Mouse (Mus musculus) MN1 (cell line): Measurements from ENCODE around the gene Tbc1d22a.
A peak's percentile ranks its signal among the peaks of the same experiment; 100 is the strongest.

Experiments used
- DNase-seq: peaks from one replicate; pipeline ENCODE4 v3.0.0-alpha.2; 2016; ENCODE audit warnings: low spot score

Gene Tbc1d22a

GRCm38 (mm10) chr15:86236252-86236651 is 22.0 kb downstream of the Tbc1d22a start:
- DNase-seq = peak; percentile 71

GRCm38 (mm10) chr15:86238076-86238475 is 23.8 kb downstream of the Tbc1d22a start:
- no peak for DNase-seq

GRCm38 (mm10) chr15:86239068-86239467 is 24.8 kb downstream of the Tbc1d22a start:
- DNase-seq = no peak

- peak; percentile 75 for DNase-seq
Measured at GRCm38 (mm10) chr15:86239801-86240200, 25.5 kb downstream of the Tbc1d22a start.

- peak; percentile 81 for DNase-seq
Measured at GRCm38 (mm10) chr15:86243708-86244107, 29.4 kb downstream of the Tbc1d22a start.

- DNase-seq = no peak
Measured at GRCm38 (mm10) chr15:86244380-86244779, 30.1 kb downstream of the Tbc1d22a start.

GRCm38 (mm10) chr15:86250269-86250668 is 36.0 kb downstream of the Tbc1d22a start:
- peak; percentile 37 for DNase-seq

- DNase-seq = no peak
Measured at GRCm38 (mm10) chr15:86252130-86252529, 37.9 kb downstream of the Tbc1d22a start.

GRCm38 (mm10) chr15:86252684-86253083 is 38.4 kb downstream of the Tbc1d22a start:
- no peak for DNase-seq

- no peak for DNase-seq
Measured at GRCm38 (mm10) chr15:86253411-86253810, 39.2 kb downstream of the Tbc1d22a start.

- DNase-seq = no peak
Measured at GRCm38 (mm10) chr15:86256201-86256600, 41.9 kb downstream of the Tbc1d22a start.

- no peak for DNase-seq
Measured at GRCm38 (mm10) chr15:86256728-86257179, 42.5 kb downstream of the Tbc1d22a start.

GRCm38 (mm10) chr15:86257916-86258685 is 43.8 kb downstream of the Tbc1d22a start:
- DNase-seq = no peak

GRCm38 (mm10) chr15:86259233-86259632 is 45.0 kb downstream of the Tbc1d22a start:
- no peak for DNase-seq

- no peak for DNase-seq
Measured at GRCm38 (mm10) chr15:86260111-86260510, 45.9 kb downstream of the Tbc1d22a start.

- DNase-seq = no peak
Measured at GRCm38 (mm10) chr15:86264389-86264788, 50.1 kb downstream of the Tbc1d22a start.

GRCm38 (mm10) chr15:86264803-86265202 is 50.5 kb downstream of the Tbc1d22a start:
- no peak for DNase-seq

GRCm38 (mm10) chr15:86266975-86267374 is 52.7 kb downstream of the Tbc1d22a start:
- DNase-seq = no peak

GRCm38 (mm10) chr15:86268526-86268925 is 54.3 kb downstream of the Tbc1d22a start:
- peak; percentile 14 for DNase-seq

GRCm38 (mm10) chr15:86275754-86276153 is 61.5 kb downstream of the Tbc1d22a start:
- no peak for DNase-seq

GRCm38 (mm10) chr15:86276538-86277264 is 62.4 kb downstream of the Tbc1d22a start:
- DNase-seq = no peak

- DNase-seq = no peak
Measured at GRCm38 (mm10) chr15:86277428-86277827, 63.2 kb downstream of the Tbc1d22a start.
